In genomic region chr17:46119641-46120040, GRCm38 (mm10) we compare ENCODE assay signal across 36 mouse cellular contexts. TPM values are rescaled to one million over a fixed set of nuclear protein-coding genes. Genes with fewer than 3 reads are reported as not detected.
DNase-seq lines count a peak whose midpoint lies in the region; ATAC-seq and TF ChIP-seq lines count a peak whose summit lies in the region.
"Had no signal": no experiment of that assay in that cellular context is flagged by ENCODE, and none has a peak within 500 bp of the region (broad histone marks: within the 10 kb centered on the region; RNA-seq: fewer than 3 reads in every experiment).

No protein-coding gene starts in this region.

- no peak for TF ChIP-seq CTCF in left cerebral cortex, adult 2 months (IDR thresholded peaks at IDR 0.05)

- H3K4me3 ChIP-seq in left cerebral cortex, adult 2 months = no peak overlapping the region
- H3K4me3 ChIP-seq: embryonic facial prominence, embryonic 10.5 days; embryonic facial prominence, embryonic 15.5 days; forebrain, embryonic 12.5 days; heart, embryonic 13.5 days; hindbrain, embryonic 10.5 days; hindbrain, embryonic 15.5 days; kidney, embryonic 15.5 days; limb, embryonic 12.5 days; liver, embryonic 15.5 days; neural tube, embryonic 15.5 days had no signal

- H3K27ac ChIP-seq in left cerebral cortex, adult 2 months = peak overlapping the region; percentile 66
- H3K27ac ChIP-seq: embryonic facial prominence, embryonic 10.5 days; embryonic facial prominence, embryonic 15.5 days; forebrain, embryonic 12.5 days; heart, embryonic 13.5 days; hindbrain, embryonic 10.5 days; hindbrain, embryonic 15.5 days; kidney, embryonic 15.5 days; limb, embryonic 12.5 days; liver, embryonic 15.5 days; neural tube, embryonic 15.5 days; stomach, postnatal 0 days had no signal

- ATAC-seq in inflammation-experienced regulatory T-cells, adult 6 months = no peak
- ATAC-seq: forebrain, postnatal 0 days; Patski had no signal

- intact Hi-C loops in left cerebral cortex, postnatal 10 days (cut with DNase I) = no loop called here
- intact Hi-C loops in left cerebral cortex, adult 2 months (cut with DNase I) = loop anchor here (5.0 kb wide), 1 partner anchor 87 kb away; the partner anchor contains the start of gene Vegfa
- intact Hi-C loops in left cerebral cortex, postnatal 36 days (cut with DNase I) = no loop called here

- DNase-seq in frontal cortex, postnatal 36 days (ENCODE audit: low spot score in 2 of 2) = peak; percentile 21 to 67
- DNase-seq in frontal cortex, postnatal 14 days (ENCODE audit: low spot score in 2 of 2) = no peak
- peak; percentile 12 to 56 for DNase-seq in left cerebral cortex, adult 18-20 months (ENCODE audit: low spot score in 2 of 2)
- DNase-seq in left cerebral cortex, postnatal 10 days (ENCODE audit: extremely low spot score in 1 of 2, low spot score in 2 of 2) = no peak
- DNase-seq in left cerebral cortex, adult 2 months (ENCODE audit: extremely low spot score in 1 of 2, low spot score in 2 of 2) = peak; percentile 30 to 31
- DNase-seq in left cerebral cortex, postnatal 36 days (ENCODE audit: low spot score in 2 of 2) = peak; percentile 43 to 64
- no peak for DNase-seq in adrenal gland, adult (ENCODE audit: inconsistent age in 2 of 2, low spot score in 1 of 2)
- DNase-seq: adrenal gland, postnatal 25 days; cerebellum, adult 2 months; cerebellum, postnatal 25 days; forebrain, postnatal 0 days; gastrocnemius, postnatal 25 days; heart, postnatal 14 days; kidney, adult 18-20 months; kidney, postnatal 25 days; lung, embryonic 14.5 days; lung, postnatal 14 days; midbrain, embryonic 14.5 days; retina, postnatal 1 day; spleen, adult 18-20 months; thymus, adult 2 months; thymus, postnatal 36 days had no signal

RNA-seq across cellular contexts. Expression of gene Mrps18a, which starts 8.9 kb away (rescaled TPM):
- total RNA-seq in left cerebral cortex, adult 18-20 months (2021) = 10 to 100 TPM; 85.6 to 86.3 TPM
- 10 to 100 TPM; 79.9 to 83.9 TPM for total RNA-seq in left cerebral cortex, postnatal 10 days (2021)
- total RNA-seq in left cerebral cortex, adult 2 months (2021) = 10 to 100 TPM; 79.3 to 84.5 TPM
- 10 to 100 TPM; 84.1 to 88.9 TPM for total RNA-seq in left cerebral cortex, postnatal 36 days (2021)
- polyA plus RNA-seq in inflammation-experienced regulatory T-cells, adult 6 months (2017; shearing (Covaris generic)) = 100 to 1,000 TPM in 2 of 3 experiments, 10 to 100 TPM in 1; 97.0 to 127 (median 110) TPM

RNA-seq across cellular contexts. Expression of gene Rsph9, which starts 24.4 kb away (rescaled TPM):
- total RNA-seq in left cerebral cortex, adult 18-20 months (2021) = 10 to 100 TPM; 17.9 to 21.9 TPM
- 10 to 100 TPM; 33.0 to 34.8 TPM for total RNA-seq in left cerebral cortex, postnatal 10 days (2021)
- 10 to 100 TPM; 21.7 to 22.0 TPM for total RNA-seq in left cerebral cortex, adult 2 months (2021)
- 10 to 100 TPM; 17.7 to 19.5 TPM for total RNA-seq in left cerebral cortex, postnatal 36 days (2021)
- 1 to 10 TPM in 2 of 3 experiments, under 1 TPM in 1; 0.94 to 2.3 (median 1.3) TPM for polyA plus RNA-seq in inflammation-experienced regulatory T-cells, adult 6 months (2017; shearing (Covaris generic))
- total RNA-seq: MEL had no signal

RNA-seq across cellular contexts. Expression of gene Mad2l1bp, which starts 33.7 kb away (rescaled TPM):
- total RNA-seq in left cerebral cortex, adult 18-20 months (2021) = 10 to 100 TPM; 13.5 to 14.3 TPM
- 10 to 100 TPM; 13.2 to 15.3 TPM for total RNA-seq in left cerebral cortex, postnatal 10 days (2021)
- 10 to 100 TPM; 11.6 to 15.7 TPM for total RNA-seq in left cerebral cortex, adult 2 months (2021)
- 10 to 100 TPM; 11.4 to 15.5 TPM for total RNA-seq in left cerebral cortex, postnatal 36 days (2021)
- 10 to 100 TPM; 47.3 to 55.4 (median 53.1) TPM for polyA plus RNA-seq in inflammation-experienced regulatory T-cells, adult 6 months (2017; shearing (Covaris generic))

RNA-seq across cellular contexts. Expression of gene Gtpbp2, which starts 41.2 kb away (rescaled TPM):
- total RNA-seq in left cerebral cortex, adult 18-20 months (2021) = 100 to 1,000 TPM; 102 to 116 TPM
- 100 to 1,000 TPM in 1 of 2 experiments, 10 to 100 TPM in 1; 86.6 to 101 TPM for total RNA-seq in left cerebral cortex, postnatal 10 days (2021)
- total RNA-seq in left cerebral cortex, adult 2 months (2021) = 100 to 1,000 TPM; 134 to 140 TPM
- 100 to 1,000 TPM in 1 of 2 experiments, 10 to 100 TPM in 1; 89.4 to 135 TPM for total RNA-seq in left cerebral cortex, postnatal 36 days (2021)
- polyA plus RNA-seq in inflammation-experienced regulatory T-cells, adult 6 months (2017; shearing (Covaris generic)) = 10 to 100 TPM; 47.8 to 71.3 (median 51.3) TPM

Comparison
In these comparisons a context has a peak if more than half of its experiments do, and no peak if none do; other contexts are left out.
1. DNase-seq: peak in frontal cortex, postnatal 36 days (2 of 2), left cerebral cortex, adult 18-20 months (2 of 2), left cerebral cortex, adult 2 months (2 of 2) and left cerebral cortex, postnatal 36 days (2 of 2); none in frontal cortex, postnatal 14 days (0 of 2), left cerebral cortex, postnatal 10 days (0 of 2) and adrenal gland, adult (0 of 2).